Mouse (Mus musculus) ZHBTc4 (cell line): ENCODE data around the gene Gm29776.

Source experiments
- DNase-seq: peaks from one replicate; pipeline ENCODE4 v3.0.0-alpha.2; 2011; ENCODE audit warnings: low read depth, low spot score

Gene Gm29776

DNA sequence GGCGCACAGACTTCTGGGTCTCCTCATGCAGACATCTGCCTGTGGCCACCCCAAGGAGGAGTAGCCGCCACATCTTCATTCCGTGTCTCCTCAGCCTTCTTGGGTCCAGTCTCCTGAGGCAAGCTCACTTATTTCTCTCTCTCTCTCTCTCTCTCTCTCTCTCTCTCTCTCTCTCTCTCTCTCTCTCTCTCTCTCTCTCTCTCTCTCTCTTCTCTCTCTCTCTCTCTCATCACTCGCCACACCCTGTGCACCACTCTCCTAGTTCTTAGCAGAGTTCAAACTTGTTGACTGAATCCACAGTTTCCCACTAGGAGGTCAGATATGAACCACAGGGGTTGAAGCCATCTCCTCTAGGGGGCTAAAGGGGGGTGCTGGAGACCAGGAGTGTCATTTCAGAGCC is at the start of gene Gm29776:
Gene Gm29776, minus strand, starts transcription at position 101 of the 400 bp plus-strand sequence.
- DNase-seq, result no peak

DNA sequence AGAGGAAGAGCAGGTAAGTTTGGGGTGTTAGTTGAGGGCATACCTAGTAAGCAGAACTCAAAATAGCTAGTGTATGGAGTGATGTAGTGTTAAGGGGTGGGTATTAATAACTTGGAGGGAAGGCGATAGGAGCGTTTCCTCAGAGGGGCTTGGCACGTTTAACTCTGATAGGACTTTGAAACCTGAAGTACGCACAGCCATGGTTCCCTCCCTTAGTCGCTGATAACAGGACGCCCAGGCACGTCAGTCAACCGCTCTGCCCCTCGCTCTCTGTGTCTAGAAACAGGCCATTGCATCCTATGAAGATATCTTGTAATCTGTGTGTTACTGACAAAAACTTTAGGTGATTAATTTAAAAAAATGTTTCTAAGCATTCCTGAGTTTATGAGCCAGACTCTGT is 47.4 kb upstream of the Gm29776 start:
- no peak for DNase-seq

DNA sequence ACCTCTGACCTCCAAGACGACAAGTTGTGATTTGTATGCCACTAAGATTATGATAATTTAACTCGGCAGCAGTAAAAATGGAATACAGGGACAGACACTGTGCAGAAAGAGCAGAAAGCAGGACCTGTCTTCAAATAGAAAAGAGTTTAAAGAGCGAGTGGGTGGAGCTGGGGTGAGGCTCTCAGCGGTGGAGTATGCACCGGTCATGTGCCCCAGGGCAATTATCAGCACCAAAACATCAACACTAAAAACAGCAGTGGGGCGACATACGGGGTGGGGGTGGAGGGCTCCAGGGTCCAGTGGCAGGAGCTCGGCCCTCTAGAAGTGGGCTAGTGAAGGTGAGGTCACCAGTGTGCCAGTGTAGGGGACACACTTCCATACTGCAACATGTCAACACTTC is 45.8 kb upstream of the Gm29776 start:
- DNase-seq, result no peak

DNA sequence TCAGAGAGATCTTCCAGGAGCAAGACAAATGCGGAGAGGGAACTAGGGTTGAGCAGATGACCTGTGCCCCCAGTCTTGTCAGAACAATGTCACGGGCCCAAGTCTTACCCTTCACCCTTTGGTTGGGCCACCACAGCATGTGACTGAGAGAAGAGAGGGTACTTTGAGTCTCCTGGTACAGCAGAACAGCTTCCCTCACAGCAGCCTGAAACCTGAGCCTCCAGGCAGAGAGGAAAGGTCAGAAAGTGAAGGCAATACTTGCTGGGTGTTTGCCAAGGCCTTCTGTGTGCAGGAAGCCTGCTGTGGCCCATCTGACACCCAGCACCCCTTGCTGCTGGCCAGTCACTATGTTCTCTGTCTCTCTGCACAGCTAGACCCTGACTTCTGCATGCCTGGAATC is 43.7 kb upstream of the Gm29776 start:
- no peak for DNase-seq

DNA sequence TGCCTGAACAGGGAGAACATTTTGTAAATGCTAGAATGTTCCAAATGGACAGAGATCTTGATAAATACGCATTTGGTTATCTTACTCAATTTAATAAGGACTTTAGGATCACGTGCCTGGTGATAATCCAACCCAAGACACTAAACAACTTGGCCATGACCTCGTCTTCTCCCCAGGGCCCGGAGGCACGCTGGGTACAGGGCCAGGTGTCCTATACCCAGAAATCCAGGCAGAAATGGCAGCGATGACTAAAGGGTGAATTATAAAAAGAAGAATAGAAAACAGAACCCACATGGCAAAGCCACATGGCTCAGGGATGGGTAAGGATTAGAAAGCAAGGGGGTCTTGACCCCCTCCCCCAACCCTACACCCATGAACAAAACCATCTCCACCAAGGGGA is 43.1 kb upstream of the Gm29776 start:
- DNase-seq, result no peak

DNA sequence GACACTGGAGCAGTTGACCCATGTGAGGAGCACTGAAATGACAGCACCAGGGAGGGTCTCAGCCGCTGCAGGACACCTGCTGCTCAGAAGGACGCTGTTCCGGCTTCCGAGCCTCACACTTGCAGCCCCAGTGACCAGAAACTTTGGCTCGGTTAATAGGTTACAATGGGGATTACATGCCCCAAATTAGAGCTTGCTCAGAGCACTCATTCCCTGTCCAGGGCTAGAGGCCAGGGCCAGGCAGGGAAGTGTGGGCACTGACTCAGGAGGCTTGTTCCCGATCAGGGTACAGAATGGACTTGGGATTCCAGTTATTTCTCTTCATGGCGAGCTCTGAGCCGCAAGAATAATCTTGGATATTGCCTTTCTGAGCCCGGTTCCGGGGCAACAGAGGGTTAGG is 39.0 kb upstream of the Gm29776 start:
- DNase-seq, result no peak

DNA sequence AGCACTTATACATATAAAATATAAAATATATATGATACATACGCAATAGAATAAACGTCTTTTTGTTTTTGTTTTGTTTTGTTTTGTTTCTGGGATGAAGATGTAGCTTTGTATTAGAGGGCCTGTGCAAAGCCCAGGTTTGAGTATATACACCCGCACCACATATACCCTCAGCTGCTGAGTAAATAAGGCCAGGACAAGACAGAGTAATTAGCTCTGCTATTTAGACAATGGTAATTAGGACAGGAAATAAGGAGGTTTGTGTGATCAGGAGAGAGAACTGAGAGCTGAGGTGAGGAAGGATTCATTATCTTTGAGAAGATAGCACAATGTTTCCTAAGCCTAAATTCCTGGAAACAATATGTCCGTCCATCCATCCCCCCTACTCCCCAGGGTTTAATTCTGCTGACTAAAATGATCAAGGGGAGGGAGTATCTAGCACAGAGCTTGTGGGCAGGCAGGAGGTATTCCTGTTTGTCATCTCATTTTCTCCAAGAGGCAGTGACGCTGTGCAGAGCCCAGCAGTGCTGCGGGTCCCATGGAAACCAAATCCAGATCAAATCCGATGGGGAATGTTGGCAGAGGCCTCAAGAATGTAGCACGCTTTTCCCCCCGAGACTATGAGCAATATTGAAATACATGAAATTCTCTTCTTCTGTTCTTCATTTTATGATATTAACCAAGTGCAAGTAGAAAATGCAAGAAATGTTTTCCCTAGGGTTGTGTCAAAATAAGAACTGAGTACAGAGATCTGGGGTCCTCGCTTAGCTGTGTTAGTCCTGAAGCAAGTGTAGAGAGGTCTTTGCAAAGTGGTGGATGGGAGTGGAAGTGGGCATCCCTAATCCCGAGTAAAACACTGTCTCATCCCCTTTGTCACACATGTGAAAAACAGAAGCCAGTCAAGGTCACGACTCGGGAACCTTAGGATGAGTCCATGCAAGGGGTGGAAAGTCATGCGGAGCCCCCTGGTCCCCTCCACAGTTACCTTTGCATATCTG is 38.2 kb upstream of the Gm29776 start:
- no peak for DNase-seq

DNA sequence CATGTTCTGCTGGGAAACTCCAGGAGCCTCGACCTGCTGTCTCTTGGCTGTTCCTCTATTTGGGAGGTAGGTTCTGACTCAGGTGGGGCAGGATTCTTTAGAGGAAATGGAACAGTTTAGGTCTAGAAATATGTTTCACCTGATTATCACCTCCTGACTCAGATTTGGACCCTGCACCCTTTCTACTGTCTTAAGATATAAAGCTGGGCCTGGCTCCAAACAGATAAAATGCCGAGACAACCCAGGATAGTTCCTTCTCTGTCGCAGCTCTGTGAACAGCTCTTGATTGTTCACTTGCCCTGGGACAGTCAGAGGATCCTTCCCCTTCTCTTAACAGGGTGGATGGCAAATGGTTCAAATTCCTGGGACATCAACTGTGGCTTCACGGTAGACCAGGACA is 36.6 kb upstream of the Gm29776 start:
- no peak for DNase-seq

DNA sequence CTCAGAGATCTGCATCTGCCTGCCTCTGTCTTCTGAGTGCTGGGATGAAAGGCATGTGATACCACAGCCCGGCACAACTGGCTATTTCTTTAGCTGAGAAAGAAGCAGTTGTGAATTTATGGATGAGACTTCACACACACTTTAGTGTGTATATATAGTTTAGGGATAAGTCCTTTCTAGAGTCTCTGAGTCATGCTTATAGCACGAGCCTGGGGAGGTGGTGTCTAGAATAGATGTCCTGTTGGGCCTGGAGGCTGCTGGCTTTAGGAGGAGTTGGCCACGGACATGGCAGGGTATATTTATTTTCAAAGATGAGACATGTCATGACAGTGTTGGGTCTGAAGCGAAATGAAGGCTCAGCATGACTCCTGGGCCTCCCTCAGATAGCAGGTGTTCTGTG is 35.4 kb upstream of the Gm29776 start:
- no peak for DNase-seq

DNA sequence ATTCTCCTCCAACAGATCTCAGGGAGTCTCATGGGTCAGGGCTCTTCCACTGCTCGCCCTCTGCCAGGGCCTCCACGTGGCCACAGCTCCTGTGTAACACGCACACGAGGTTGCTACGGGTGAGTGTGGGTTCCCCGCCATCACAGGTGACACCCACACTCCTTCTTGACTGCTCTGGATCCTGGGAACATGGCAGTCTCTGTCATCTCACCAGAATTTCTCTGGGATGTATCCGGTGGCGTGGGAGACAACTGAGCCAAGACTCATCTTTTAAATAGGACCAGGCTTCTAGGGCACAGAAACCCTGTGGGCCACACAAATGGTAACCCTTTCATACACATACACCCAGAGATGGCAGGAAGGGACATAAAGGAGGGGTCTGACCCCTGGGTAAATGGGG is 33.6 kb upstream of the Gm29776 start:
- no peak for DNase-seq

DNA sequence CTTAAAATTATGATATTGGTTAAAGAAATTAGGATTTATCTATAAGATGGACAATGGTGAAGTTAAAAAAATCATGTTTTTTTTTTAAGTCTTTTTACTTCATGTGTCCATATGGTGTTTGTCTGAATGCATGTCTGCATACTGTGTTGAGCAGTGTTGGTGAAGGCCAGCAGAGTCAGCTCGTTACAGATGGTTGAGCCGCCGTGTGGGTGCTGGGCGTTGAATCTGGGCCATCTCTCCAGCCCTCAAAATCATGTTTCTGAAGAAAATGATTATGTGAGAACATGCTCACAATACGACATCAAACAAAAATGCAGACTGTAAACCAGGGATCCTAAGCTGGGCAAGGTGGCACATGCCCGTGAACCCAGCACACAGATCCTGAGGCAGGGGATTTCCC is 31.7 kb upstream of the Gm29776 start:
- no peak for DNase-seq

DNA sequence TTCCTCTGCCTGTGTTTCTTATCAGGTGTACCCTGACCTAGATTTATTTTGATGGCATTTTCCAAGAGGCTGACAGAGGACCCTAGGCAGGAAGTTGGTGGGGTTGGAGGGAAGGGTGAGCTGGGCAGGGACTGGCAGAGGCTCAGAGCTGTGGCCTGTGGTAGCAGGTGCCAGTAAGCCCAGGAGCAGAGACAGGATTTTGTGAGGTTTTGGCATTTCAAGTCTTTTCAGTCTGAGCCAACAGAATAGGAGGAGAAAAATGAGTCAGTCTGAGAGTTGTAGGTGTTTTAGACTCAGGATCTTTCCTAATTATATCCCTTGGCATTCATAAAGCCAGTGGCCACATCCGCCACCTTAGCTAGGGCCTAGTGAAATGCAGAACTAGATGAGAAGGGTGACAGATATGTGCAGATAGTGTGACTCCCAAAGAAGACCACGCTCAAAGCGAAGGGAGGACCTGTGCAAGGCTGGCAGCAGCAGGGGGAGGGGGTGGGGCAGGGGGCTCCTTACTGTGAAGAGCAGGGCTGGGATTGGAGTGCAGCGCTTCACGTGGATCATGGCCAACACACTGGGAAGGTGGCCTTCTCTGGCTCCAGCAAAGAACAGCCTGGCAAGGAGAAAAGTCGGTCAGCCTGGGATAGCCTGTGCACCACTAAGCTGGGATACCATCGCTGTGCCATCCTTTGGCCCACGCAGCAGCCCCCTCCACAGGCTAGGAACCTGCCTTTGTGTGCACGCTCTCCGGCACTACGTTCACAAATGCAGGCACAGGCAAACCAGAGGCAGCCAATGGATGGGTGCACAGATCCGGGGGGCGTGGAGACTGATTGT is 30.4 kb upstream of the Gm29776 start:
- no peak for DNase-seq

DNA sequence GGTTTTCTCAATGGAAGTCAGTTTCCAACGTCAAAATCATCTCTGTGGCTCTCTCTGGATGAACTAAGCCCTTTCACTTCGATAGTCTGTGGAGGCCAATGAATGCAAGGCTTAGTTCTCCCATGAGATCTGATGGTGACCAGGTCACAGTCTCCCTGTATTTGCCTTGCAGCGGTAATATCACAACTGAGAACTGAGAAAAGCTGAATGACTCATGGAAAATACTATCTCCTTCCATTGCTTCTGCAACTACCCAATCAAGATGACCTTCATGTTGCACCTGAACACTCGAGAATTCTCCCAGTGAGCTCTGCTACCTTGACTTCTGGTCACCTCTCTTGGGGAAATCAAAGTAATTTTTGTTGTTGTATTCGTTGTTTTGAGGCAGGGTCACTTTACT is 28.9 kb upstream of the Gm29776 start:
- DNase-seq, result no peak

DNA sequence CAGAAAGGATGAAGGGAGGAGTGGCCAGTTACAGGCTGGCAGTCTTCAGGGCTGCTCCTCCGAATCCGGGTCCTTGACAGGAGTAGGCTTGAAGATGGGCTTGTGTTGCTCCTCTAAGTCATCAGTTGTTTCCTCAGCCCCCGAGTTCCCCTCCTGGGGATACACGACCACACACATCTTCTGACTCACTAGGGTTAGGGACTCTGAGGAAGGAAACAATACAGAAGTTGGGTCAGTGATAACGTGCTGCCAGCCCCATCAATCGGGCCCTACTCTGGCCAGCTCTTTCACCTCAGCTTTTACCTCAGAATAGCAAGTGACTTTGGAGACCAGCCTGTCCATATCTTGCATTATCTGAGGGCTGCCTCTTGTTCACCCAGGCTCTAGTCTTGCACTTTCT is 25.4 kb upstream of the Gm29776 start:
- no peak for DNase-seq

DNA sequence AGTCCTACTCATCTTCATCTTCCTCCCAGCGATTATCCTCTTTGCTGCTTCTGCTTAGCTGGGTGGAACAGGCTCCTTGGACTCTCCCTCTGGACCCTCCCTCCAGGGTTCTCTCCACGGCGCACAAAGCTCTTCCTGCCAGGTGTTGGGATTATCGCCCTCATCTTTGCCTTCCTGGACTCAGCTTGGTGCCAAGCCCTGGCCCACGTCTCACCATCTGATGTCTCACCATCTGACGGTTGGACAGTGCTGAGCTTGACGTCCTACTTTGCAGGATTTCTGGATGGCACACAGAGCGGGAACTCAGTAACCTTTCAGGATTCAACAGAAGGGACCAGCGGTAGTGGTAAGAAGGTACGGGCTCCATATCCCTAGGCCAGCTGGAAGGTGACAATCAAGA is 23.1 kb upstream of the Gm29776 start:
- DNase-seq, result no peak

DNA sequence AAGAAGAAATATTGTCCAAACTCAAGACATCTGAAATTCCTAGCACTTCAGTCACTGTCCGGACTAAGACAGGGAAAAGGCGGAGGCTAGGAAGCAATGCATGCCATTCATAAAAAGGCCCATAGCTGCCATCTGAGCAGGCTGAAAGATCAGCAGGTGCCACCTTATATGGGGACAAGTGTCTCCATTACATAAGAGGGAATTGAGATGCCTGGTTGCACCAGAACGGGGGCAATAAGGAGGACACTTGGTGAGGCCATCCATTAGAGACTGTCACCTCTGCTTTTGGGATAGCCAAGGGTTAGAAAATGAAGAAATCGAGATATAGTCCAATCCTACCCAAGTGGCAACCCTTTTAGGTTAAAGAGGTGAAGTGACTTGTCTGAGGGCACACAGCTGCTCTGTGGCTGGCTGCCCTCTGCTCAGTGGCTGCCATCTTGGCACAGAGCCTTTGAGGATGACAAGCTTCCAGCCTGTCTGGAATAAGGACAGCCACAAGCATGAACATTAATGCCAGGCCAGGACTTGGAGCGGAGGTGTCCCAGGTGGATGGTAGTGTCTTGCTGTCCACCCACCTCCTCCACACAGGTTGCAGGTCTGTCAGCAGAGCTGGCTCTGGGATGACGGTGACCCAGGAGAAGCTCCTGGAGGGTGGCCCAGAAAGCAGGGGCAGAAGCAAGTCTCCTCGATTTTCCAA is 22.2 kb upstream of the Gm29776 start:
- DNase-seq, result no peak

DNA sequence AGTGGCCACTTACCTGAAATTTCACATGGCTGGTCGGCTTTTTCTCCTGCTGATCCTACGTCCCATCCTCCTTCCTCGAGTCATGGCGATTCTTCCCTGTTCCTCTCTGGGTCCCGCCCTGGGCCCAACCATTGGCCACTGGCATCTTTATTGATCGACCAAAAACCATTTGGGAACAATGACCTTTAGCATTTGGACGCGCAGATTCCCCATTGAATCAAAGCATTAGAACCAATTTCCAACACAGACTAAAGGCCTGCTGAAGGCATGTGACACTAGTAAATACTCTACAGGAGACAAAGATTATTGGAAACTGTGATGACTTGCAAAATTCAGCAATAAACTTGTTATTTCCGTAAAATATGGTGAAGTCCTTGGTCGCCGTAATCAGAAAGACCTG is 21.4 kb upstream of the Gm29776 start:
- no peak for DNase-seq

DNA sequence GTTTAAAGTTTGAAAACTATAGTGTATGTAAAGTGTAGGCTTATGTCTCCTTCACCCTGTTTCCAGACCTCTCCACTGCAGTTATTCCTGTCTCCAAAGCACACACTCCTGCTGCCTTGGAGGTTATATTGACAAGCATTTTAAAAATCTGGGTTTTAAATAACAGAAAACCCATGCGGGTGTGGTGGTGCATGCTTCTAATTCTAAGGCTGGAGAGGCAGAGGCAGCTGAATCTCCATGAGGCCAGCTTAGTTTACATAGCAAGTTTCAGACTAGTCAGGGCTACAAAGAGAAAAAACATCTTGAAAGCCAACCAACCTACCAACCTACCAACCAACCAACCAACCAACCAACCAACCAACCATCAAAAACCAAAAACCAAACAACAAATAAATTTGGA is 16.8 kb upstream of the Gm29776 start:
- DNase-seq, result no peak

DNA sequence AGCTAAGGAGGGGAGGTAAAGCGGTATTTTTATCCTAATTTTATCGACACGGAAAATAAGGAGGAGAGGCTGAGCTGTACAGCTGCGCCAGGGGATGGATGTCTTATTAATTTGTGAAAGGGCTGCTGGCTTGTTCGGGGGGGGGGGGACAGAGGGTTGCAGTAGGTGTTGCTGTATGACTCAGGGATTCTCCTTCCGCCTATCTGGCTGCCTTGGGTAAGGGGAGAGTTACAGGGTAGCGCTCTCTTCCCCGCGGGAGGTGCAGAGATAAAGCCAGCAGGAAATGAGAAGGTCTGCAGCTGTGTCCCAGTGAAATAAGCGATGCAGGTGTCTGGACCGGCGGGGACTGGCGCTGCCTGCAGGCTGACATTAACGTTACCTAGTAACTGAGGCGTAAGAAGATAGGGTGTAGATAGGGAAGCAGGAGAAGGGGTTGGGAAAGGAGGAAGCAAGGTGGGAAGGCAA is 16.0 kb upstream of the Gm29776 start:
- DNase-seq, result peak; percentile 82

DNA sequence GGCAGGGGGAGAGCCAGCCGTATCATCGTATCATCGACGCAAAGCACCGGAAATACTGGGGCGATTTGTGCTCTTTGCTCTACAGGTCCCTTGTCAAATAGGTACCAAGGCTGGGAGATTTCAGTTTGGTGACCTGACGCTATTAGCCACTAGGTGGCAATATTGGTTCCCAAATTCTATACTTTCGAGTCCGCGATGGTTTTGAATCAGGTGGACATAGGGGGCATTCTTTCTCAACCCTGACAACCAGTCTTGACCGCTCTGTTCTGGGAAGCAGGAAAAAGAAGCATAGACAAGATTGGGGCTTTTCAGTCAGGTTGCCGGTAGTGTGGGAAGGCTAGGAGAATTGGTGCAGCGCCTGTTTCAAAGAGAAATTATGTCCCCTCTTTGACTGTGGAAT is 15.5 kb upstream of the Gm29776 start:
- DNase-seq, result peak; percentile 93

DNA sequence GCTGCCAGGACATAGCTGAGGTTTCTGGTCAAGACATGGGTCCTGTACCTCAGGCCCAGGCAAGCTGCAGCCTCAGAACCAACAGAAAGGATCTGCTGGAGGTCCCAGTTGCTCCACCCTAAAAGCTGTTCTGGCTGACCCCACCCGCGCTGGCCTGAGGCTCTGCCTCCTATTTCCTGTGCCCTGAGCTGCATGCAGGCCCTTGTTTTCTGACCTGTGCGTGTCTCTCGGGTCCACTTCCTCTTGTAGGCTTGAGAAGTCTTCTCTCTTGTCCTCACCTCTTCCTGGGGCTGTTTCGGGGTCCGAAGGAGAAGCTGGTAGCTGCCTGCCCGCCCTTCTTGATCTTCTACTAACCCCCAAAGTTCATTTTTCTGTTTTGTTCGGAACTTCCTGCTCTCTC is 14.2 kb upstream of the Gm29776 start:
- no peak for DNase-seq

DNA sequence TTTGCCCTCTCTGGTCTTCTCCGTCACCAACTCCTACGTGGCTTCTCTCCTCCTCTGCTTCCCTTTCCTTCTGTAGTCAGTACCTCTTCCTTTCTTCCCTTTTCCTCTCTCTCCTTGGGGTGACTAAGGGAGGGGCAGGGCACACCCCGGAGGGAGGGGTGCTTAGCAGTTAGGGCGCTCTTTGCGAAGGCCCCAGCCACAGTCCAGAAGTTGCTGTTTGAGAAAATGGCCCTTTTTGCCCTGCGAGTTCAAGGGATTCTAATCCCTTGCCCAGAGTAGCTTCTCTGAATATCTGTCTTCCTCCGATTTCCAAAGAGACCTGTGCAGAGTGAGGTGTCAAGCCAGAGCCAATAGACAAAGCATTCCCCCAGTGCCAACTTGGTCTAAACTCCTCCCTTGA is 13.4 kb upstream of the Gm29776 start, which contains the start of gene Cebpe:
Gene Cebpe, minus strand, starts transcription at position 101 of the 400 bp plus-strand sequence.
- no peak for DNase-seq
